Mouse (Mus musculus): ENCODE measurements around the gene Slc9a9. TPM values are rescaled to one million over a fixed set of nuclear protein-coding genes. Genes with fewer than 3 reads are reported as not detected.
"Not testable (repeated sequence)": the region's sequence is repeated elsewhere in the genome, so short reads cannot be mapped to it uniquely, and the experiment has no call there.

Slc9a9 gene
- polyA plus RNA-seq (2015; fragmentation: Nextera tagmentation; extraction: Ambion mirVana), result 1.6 and 2.3 TPM in 2 replicates

- no peaks in the 10 kb centered on the region for H3K9me3 ChIP-seq (replicated peaks)
- H3K27me3 ChIP-seq, result no peaks in the 10 kb centered on the region
- H3K9ac ChIP-seq, result peak within 1 kb of the TSS; percentile 46; the same call in 1 of the 2 replicates
- peak within 1 kb of the TSS; percentile 66 for H3K4me2 ChIP-seq
- WGBS (ENCODE audit: insufficient replicate concordance), result 2% methylated on average over 23 of the region's 23 CpGs
- DNase-seq (no peak), ATAC-seq (ENCODE audit: low read depth) (peak; percentile 70)
- H3K27ac ChIP-seq, result no peak within 1 kb of the TSS
- peak within 1 kb of the TSS; percentile 55 for H3K4me3 ChIP-seq (replicated peaks)
- H3K4me1 ChIP-seq (replicated peaks), result peaks cover 8% of the 10 kb centered on the region
- no peaks in the 10 kb centered on the region for H3K36me3 ChIP-seq
Measured at GRCm38 (mm10) chr9:94669791-94670577, at the start of gene Slc9a9. TSS of gene Slc9a9 (plus strand) at chr9:94669909.

DNA sequence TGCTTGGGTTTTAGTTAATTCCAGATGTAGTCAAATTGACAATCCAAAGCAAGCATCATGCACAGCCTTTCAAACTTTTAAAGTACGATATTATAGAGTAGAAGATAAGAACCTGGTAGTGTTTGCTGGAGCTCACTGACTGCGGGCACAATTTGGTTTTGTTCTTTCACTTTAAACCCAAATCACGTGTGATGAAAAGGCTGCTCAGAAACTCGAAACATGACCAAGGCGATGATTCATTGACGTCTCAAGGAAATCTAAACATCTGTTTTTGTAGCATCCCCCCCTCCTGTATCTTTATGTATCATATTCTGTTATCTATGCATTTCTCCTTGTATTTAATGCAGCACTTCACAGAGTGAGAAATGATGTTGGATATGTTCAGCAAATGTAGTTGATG lies 49.4 kb upstream of the Slc9a9 start:
- Histone ChIP-seq H3K27me3 (no peaks in the 10 kb centered on the region), H3K9me3 (replicated peaks) (no peaks in the 10 kb centered on the region), H3K4me2 (no peak overlapping the region), H3K27ac (no peak overlapping the region), H3K36me3 (no peaks in the 10 kb centered on the region), H3K4me3 (replicated peaks) (no peak overlapping the region), H3K4me1 (replicated peaks) (no peaks in the 10 kb centered on the region), H3K9ac (no peak overlapping the region)
- WGBS (ENCODE audit: insufficient replicate concordance), result 66% methylated on average over 6 of the region's 6 CpGs
- no peak for ATAC-seq (ENCODE audit: low read depth)
- no peak for DNase-seq

- Histone ChIP-seq H3K4me3 (replicated peaks) (no peak overlapping the region), H3K4me2 (no peak overlapping the region), H3K9me3 (replicated peaks) (no peaks in the 10 kb centered on the region), H3K27ac (no peak overlapping the region), H3K36me3 (no peaks in the 10 kb centered on the region), H3K4me1 (replicated peaks) (no peaks in the 10 kb centered on the region), H3K27me3 (no peaks in the 10 kb centered on the region), H3K9ac (no peak overlapping the region)
- DNase-seq, result no peak
- WGBS (ENCODE audit: insufficient replicate concordance), result 67% methylated on average over 10 of the region's 10 CpGs
- ATAC-seq (ENCODE audit: low read depth), result no peak
Measured at GRCm38 (mm10) chr9:94620846-94621245, 48.9 kb upstream of the Slc9a9 start.

DNA sequence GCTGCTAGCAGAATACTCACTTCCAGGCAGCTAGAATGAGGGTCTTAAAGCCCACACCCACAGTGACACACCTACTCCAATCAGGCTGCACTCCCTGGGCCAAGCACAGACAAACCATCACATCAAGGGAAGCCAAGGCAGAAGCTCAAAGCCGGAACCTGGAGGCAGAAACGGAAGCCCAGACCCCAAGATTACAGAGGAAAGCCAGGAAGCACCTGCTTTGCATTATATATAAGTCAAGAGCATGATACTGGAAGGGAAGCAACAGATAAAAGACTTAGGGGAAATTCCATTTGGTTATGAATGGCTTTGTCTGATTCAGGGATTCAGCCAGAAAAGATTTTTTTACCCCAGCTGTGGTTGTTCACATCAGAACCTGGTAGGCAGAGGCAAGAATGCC lies 47.8 kb upstream of the Slc9a9 start:
- H3K4me1 ChIP-seq (replicated peaks), result no peaks in the 10 kb centered on the region
- DNase-seq (no peak), ATAC-seq (ENCODE audit: low read depth) (0 out of 2 replicates have a peak, but pooled peaks have one; percentile 31)
- no peaks in the 10 kb centered on the region for H3K36me3 ChIP-seq
- WGBS (ENCODE audit: insufficient replicate concordance), result 25% methylated on average over 2 of the region's 2 CpGs
- no peak overlapping the region for H3K27ac ChIP-seq
- H3K4me2 ChIP-seq, result no peak overlapping the region
- no peaks in the 10 kb centered on the region for H3K27me3 ChIP-seq
- H3K9me3 ChIP-seq (replicated peaks), result no peaks in the 10 kb centered on the region
- H3K9ac ChIP-seq, result no peak overlapping the region
- no peak overlapping the region for H3K4me3 ChIP-seq (replicated peaks)

GRCm38 (mm10) chr9:94626737-94627136 lies 43.0 kb upstream of the Slc9a9 start:
- Histone ChIP-seq H3K9ac (no peak overlapping the region), H3K36me3 (no peaks in the 10 kb centered on the region), H3K4me3 (replicated peaks) (no peak overlapping the region), H3K27ac (no peak overlapping the region), H3K9me3 (replicated peaks) (no peaks in the 10 kb centered on the region), H3K4me1 (replicated peaks) (no peaks in the 10 kb centered on the region), H3K27me3 (no peaks in the 10 kb centered on the region), H3K4me2 (no peak overlapping the region)
- ATAC-seq (ENCODE audit: low read depth), result no peak
- no peak for DNase-seq
- 60% methylated on average over 3 of the region's 3 CpGs for WGBS (ENCODE audit: insufficient replicate concordance)

- Histone ChIP-seq H3K27me3 (no peaks in the 10 kb centered on the region), H3K4me1 (replicated peaks) (no peaks in the 10 kb centered on the region), H3K4me2 (no peak overlapping the region), H3K4me3 (replicated peaks) (no peak overlapping the region), H3K36me3 (no peaks in the 10 kb centered on the region), H3K9ac (no peak overlapping the region), H3K27ac (no peak overlapping the region), H3K9me3 (replicated peaks) (no peaks in the 10 kb centered on the region)
- no peak for DNase-seq
- 65% methylated on average over 3 of the region's 3 CpGs for WGBS (ENCODE audit: insufficient replicate concordance)
- no peak for ATAC-seq (ENCODE audit: low read depth)
Measured at GRCm38 (mm10) chr9:94628948-94629347, 40.8 kb upstream of the Slc9a9 start.

DNA sequence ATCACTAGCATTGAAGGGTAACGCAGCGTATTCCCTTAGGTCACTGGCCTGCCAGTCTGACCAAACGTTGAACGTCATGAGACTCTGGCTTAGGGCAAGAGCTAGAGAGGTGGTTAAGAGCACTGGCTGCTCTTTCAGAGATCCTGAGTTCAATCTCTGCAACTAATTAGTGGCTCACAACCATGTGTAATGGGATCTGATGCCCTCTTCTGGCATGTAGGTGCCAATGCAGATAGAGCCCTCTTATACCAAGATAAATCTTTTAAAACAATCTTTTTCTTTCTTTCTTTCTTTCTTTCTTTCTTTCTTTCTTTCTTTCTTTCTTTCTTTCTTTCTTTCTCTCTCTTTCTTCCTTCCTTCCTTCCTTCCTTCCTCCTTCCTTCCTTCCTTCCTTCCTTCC lies 35.4 kb upstream of the Slc9a9 start:
- not testable (repeated sequence) for ATAC-seq (ENCODE audit: low read depth); H3K4me3 ChIP-seq (replicated peaks); H3K27ac ChIP-seq; H3K4me2 ChIP-seq; H3K9ac ChIP-seq; H3K9me3 ChIP-seq (replicated peaks); H3K27me3 ChIP-seq; H3K4me1 ChIP-seq (replicated peaks); H3K36me3 ChIP-seq; DNase-seq
- WGBS (ENCODE audit: insufficient replicate concordance), result 79% methylated on average over 4 of the region's 4 CpGs

DNA sequence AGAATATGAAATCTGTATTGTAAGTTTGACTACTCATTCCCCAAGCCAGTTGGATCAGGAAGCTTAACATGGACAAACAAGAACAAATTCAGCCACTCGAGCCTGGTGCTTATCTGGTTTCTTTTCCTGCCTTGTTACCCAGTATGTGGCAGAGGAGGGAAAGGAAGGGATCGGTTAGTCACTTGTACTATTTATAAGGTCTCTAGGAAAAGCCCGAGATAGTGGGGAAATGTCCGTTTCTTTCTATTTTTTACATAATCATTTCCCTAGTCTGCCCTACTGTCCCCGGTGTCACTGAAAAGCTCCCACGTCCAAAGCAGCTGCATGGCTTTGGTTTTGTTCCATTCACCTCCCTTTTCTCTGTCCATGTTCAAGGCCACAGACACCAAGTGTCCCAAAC lies 24.1 kb upstream of the Slc9a9 start:
- Histone ChIP-seq H3K27ac (no peak overlapping the region; the same call in 1 of the 2 replicates), H3K4me3 (replicated peaks) (no peak overlapping the region), H3K36me3 (no peaks in the 10 kb centered on the region), H3K9me3 (replicated peaks) (no peaks in the 10 kb centered on the region), H3K27me3 (no peaks in the 10 kb centered on the region), H3K9ac (no peak overlapping the region), H3K4me2 (no peak overlapping the region), H3K4me1 (replicated peaks) (no peaks in the 10 kb centered on the region)
- 0 out of 2 replicates have a peak, but pooled peaks have one; percentile 10 for ATAC-seq (ENCODE audit: low read depth)
- no peak for DNase-seq
- WGBS (ENCODE audit: insufficient replicate concordance), result 24% methylated on average over 6 of the region's 6 CpGs

DNA sequence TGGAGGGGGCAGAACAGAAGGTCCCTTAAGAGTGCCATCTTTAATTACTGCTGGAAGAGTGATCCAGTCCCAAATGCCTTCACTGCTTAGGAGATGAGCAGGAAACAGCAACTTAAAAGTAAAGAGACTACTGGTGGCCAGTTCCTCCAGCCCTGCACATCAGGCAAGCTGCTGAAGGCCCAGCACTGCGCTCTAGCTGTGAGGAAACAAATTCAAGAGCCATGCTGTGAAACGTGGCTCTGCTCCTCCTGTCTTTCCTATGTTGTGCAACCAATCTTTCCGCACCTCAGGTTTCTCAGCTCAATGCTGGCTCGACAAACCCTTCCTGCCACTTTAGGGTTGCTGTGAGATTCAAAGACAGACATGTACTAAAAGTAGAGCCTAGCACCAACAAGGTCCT lies 22.3 kb upstream of the Slc9a9 start:
- WGBS (ENCODE audit: insufficient replicate concordance), result 54% methylated on average over 4 of the region's 4 CpGs
- no peak for ATAC-seq (ENCODE audit: low read depth)
- Histone ChIP-seq H3K9ac (no peak overlapping the region), H3K4me2 (no peak overlapping the region), H3K4me3 (replicated peaks) (no peak overlapping the region), H3K4me1 (replicated peaks) (no peaks in the 10 kb centered on the region), H3K27me3 (no peaks in the 10 kb centered on the region), H3K9me3 (replicated peaks) (no peaks in the 10 kb centered on the region), H3K36me3 (no peaks in the 10 kb centered on the region), H3K27ac (no peak overlapping the region)
- DNase-seq, result no peak

GRCm38 (mm10) chr9:94649991-94650390 lies 19.7 kb upstream of the Slc9a9 start:
- no peak overlapping the region for H3K4me2 ChIP-seq
- H3K4me3 ChIP-seq (replicated peaks), result no peak overlapping the region
- 72% methylated on average over 1 of the region's 1 CpGs for WGBS (ENCODE audit: insufficient replicate concordance)
- no peaks in the 10 kb centered on the region for H3K9me3 ChIP-seq (replicated peaks)
- no peak overlapping the region for H3K27ac ChIP-seq
- H3K9ac ChIP-seq, result no peak overlapping the region
- DNase-seq, result no peak
- no peaks in the 10 kb centered on the region for H3K36me3 ChIP-seq
- H3K27me3 ChIP-seq, result no peaks in the 10 kb centered on the region
- no peaks in the 10 kb centered on the region for H3K4me1 ChIP-seq (replicated peaks)
- ATAC-seq (ENCODE audit: low read depth), result no peak

DNA sequence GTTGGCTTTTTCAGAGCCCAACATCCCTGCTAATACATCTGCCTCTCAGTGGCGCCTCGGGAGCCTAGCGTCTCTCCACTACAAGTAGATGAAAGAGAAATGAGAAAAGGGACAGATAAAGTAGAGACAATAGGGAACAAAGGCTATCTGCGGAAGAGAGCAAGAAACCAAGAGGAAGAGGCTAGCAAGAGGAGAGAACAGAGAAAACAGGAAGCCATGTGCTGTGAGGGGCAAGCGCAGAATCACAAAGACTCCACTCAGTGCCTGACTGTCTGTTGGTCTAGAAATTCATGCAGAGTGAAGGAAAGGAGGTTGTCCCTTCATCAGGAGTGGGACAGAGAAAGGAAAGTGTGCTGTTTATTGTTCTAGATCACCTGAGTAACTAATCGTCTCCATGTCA lies 16.5 kb upstream of the Slc9a9 start:
- H3K4me2 ChIP-seq, result no peak overlapping the region
- WGBS (ENCODE audit: insufficient replicate concordance), result 59% methylated on average over 6 of the region's 6 CpGs
- ATAC-seq (ENCODE audit: low read depth), result no peak
- H3K27ac ChIP-seq, result no peak overlapping the region
- no peak overlapping the region for H3K4me3 ChIP-seq (replicated peaks)
- no peaks in the 10 kb centered on the region for H3K9me3 ChIP-seq (replicated peaks)
- DNase-seq, result no peak
- H3K9ac ChIP-seq, result no peak overlapping the region
- H3K36me3 ChIP-seq, result no peaks in the 10 kb centered on the region
- no peaks in the 10 kb centered on the region for H3K4me1 ChIP-seq (replicated peaks)
- H3K27me3 ChIP-seq, result no peaks in the 10 kb centered on the region

DNA sequence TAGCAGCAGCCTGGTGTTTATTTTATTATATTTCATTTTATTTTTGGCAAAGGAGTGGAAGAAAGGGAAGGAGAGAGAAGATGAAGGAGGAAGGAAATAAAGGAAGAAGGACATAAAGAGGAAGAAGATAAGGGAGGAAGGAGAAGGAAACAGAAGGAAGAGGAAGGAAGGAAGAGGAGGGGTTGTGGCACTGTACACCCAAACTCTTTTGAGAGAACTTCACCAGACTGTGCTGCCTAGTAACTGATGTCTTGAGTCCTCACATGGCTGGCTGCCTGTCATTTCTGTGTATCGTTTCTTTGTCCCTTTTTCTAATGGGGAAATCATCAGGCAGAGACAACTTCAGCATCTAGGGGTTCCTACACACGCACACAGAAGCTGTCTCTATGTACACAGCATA lies 15.9 kb upstream of the Slc9a9 start:
- Histone ChIP-seq H3K27me3 (no peaks in the 10 kb centered on the region), H3K4me3 (replicated peaks) (no peak overlapping the region), H3K4me2 (no peak overlapping the region), H3K36me3 (no peaks in the 10 kb centered on the region), H3K4me1 (replicated peaks) (no peaks in the 10 kb centered on the region), H3K9me3 (replicated peaks) (no peaks in the 10 kb centered on the region), H3K27ac (no peak overlapping the region), H3K9ac (no peak overlapping the region)
- DNase-seq, result no peak
- ATAC-seq (ENCODE audit: low read depth), result no peak
- 51% methylated on average over 2 of the region's 2 CpGs for WGBS (ENCODE audit: insufficient replicate concordance)
